Mouse (Mus musculus) kidney, postnatal 10 days (tissue): ENCODE measurements at regions not wholly inside any gene's neighbourhood (a gene's known extent, or its start where the extent isn't known, plus 50 kb on each side); places are given as distances from the start of the nearest gene placed in this dataset.

Source experiments
- DNase-seq: peaks from one replicate; pipeline ENCODE4 v3.0.0; 2021; ENCODE audit warnings: mixed read lengths

- DNase-seq = peak; percentile 26
These were observed 846.7 kb downstream of the Synb start for GRCm38 (mm10) chr14:68447240-68447923.

- no peak for DNase-seq
These were observed 860.8 kb downstream of the Synb start for GRCm38 (mm10) chr14:68433326-68433725.

- no peak for DNase-seq
These were observed 862.0 kb downstream of the Synb start for GRCm38 (mm10) chr14:68432111-68432510.

GRCm38 (mm10) chr14:68427235-68427634, 866.9 kb downstream of the Synb start:
- DNase-seq = no peak

GRCm38 (mm10) chr14:68392440-68392839, 901.7 kb downstream of the Synb start:
- DNase-seq = no peak

- DNase-seq = no peak
These were observed 902.2 kb downstream of the Synb start for GRCm38 (mm10) chr14:68391875-68392274.

- DNase-seq = no peak
These were observed 912.4 kb downstream of the Synb start for GRCm38 (mm10) chr14:68381741-68382140.

GRCm38 (mm10) chr14:68367696-68368095, 926.4 kb downstream of the Synb start:
- DNase-seq = no peak

- DNase-seq = no peak
These were observed 930.2 kb downstream of the Synb start for GRCm38 (mm10) chr14:68363892-68364291.

GRCm38 (mm10) chr14:68361998-68362397, 932.1 kb downstream of the Synb start:
- no peak for DNase-seq

GRCm38 (mm10) chr14:68361481-68361880, 932.6 kb downstream of the Synb start:
- no peak for DNase-seq

- no peak for DNase-seq
These were observed 937.7 kb downstream of the Synb start for GRCm38 (mm10) chr14:68356396-68356795.

- DNase-seq = no peak
These were observed 938.6 kb downstream of the Synb start for GRCm38 (mm10) chr14:68355462-68355905.

- DNase-seq = no peak
These were observed 948.6 kb downstream of the Synb start for GRCm38 (mm10) chr14:68345527-68345926.

- no peak for DNase-seq
These were observed 949.4 kb downstream of the Synb start for GRCm38 (mm10) chr14:68344715-68345114.

- DNase-seq = peak; percentile 12
These were observed 955.7 kb downstream of the Synb start for GRCm38 (mm10) chr14:68338440-68338839.

- DNase-seq = no peak
These were observed 969.0 kb downstream of the Synb start for GRCm38 (mm10) chr14:68325061-68325460.

- peak; percentile 49 for DNase-seq
These were observed 971.1 kb downstream of the Synb start for GRCm38 (mm10) chr14:68323008-68323407.

GRCm38 (mm10) chr14:68307973-68308660, 986.0 kb downstream of the Synb start:
- DNase-seq = no peak

GRCm38 (mm10) chr14:68305166-68305565, 988.9 kb downstream of the Synb start:
- no peak for DNase-seq

GRCm38 (mm10) chr14:68301710-68302109, 992.4 kb downstream of the Synb start:
- DNase-seq = no peak

- no peak for DNase-seq
These were observed 1008.6 kb downstream of the Synb start for GRCm38 (mm10) chr14:68285546-68285945.

- DNase-seq = no peak
These were observed 1032.7 kb downstream of the Synb start for GRCm38 (mm10) chr14:68261436-68261835.

- DNase-seq = no peak
These were observed 1047.1 kb downstream of the Synb start for GRCm38 (mm10) chr14:68246966-68247365.
